Mouse (Mus musculus) inflammation-experienced regulatory T-cells, adult 6 months (primary cell): ENCODE results near the gene Agmat. TPM values are rescaled to one million over a fixed set of nuclear protein-coding genes. Genes with fewer than 3 reads are reported as not detected.

Experiments used
- ATAC-seq: one replicate; pipeline ENCODE4 v1.8.0; 2017
- polyA plus RNA-seq, 3 experiments: library from polyadenylated mRNA; unstranded; fragments of 100-300 nt; shearing (Covaris generic); gene quantifications; one replicate each; pipeline ENCODE4 v1.2.1; 2017

Agmat gene
- polyA plus RNA-seq, 3 experiments from 2014 or later = not detected

GRCm38 (mm10) chr4:141781201-141781985 lies 34.9 kb downstream of the Agmat start:
- ATAC-seq = no peak

- no peak for ATAC-seq
Observed at GRCm38 (mm10) chr4:141784835-141785234, 38.4 kb downstream of the Agmat start.

GRCm38 (mm10) chr4:141786141-141786540 lies 39.7 kb downstream of the Agmat start:
- no peak for ATAC-seq

DNA sequence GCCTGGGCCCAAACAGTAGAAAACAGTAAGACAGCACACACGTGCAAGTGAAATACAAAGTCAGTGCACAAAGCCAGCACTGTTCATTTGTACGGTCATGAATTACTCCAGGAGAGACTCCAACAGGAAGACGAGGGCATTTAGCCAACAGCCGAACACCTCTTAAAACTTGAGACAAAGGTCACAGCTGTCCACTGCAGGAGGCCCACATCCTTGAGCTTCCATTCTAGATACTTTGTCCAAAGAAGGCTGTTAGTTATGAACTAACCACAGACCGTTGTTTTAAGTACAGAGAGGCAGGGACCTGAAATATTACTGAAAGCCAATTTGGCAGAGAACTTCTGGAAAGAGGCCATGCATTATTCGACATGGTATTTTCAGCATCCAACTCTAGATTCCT lies 40.6 kb downstream of the Agmat start:
- ATAC-seq = no peak

DNA sequence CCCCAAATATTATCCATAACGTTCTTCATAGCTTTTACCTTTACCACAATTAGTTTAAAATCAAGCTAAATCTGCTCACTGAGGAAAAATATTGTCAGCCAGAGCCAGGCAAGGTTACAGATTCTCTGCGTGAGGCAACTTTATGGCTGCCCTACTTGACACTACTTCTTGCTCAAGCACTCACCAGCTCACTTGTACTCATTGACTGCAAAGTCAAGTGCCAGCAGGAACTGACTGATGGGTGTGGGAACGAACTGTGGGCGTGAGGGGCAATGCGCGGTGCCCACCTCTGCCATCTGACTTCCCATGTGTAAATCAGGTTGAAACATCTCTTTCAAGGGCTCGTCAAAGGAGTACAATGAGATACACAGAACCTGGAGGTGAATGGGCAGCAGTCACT lies 41.0 kb downstream of the Agmat start:
- no peak for ATAC-seq

- no peak for ATAC-seq
Observed at GRCm38 (mm10) chr4:141789564-141790218, 43.2 kb downstream of the Agmat start.

GRCm38 (mm10) chr4:141790524-141790990 lies 44.1 kb downstream of the Agmat start, which contains the start of gene Dnajc16:
Gene Dnajc16 (minus strand): TSS chr4:141790931.
- peak; percentile 83 for ATAC-seq

DNA sequence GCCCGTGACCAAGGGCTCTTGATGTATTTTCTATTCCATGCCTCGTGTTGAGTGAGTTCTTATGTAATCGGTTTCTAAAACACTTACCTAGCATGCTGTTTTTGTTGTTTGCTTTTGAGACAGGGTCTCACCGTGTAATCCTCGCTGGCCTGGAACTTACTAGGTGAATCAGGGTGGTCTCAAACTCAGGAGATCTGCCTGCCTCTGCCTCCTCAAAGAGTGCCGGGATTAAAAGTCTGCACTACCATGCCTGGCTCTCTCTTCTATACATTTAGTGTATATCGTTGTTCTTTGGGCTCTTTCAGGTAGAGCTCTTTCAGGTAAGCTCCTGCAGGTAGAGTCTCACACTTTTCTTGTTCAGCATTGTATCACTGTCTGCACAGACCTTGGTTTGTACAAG lies 45.0 kb downstream of the Agmat start:
- no peak for ATAC-seq

GRCm38 (mm10) chr4:141791951-141792350 lies 45.5 kb downstream of the Agmat start:
- ATAC-seq = no peak

GRCm38 (mm10) chr4:141792554-141793281 lies 46.2 kb downstream of the Agmat start:
- peak; percentile 1 for ATAC-seq

DNA sequence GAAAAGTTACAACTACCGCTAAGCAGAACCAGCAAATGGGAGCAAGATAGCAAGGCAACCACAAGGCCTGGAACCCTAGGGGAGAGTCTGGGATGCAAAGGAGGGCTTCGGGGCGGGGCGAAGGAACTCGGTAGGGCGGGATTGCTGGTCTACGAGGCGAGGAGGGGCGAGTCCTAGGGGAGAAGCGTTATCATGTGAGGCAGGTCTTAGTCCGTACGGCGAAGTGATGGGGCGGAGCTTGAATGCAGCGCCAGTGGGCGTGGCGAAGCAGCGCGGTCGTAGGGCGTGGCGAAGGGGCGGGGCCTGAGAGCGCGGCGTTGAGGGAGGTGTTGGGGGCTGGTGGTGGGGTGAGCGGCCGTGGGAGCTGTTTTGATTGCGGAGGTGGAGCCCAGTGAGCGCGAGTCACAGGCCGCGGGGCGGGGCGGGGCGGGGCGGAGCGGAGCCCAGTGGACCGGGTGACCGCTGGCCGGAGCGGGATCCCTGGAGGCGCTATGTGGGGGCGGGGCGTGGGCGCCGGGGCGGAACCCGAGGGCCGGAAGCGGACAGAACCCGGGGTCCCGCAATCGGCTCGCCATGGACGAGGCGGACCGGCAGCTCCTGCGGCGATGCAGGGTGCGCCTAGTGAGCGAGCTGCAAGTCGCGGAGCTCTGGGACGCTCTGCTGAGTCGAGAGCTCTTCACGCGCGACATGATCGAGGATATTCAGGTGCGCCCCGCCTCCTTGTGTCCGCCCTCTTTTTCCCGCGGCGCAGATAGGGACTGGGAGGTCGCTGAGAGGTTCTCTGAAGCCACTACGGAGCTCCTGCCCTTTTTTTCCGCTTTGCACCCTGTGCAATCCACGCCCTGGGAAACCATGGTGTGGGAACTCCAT lies 47.0 kb downstream of the Agmat start, which contains the start of gene Casp9:
Gene Casp9, plus strand, starts transcription at position 331 of the 870 bp plus-strand sequence.
- ATAC-seq = peak; percentile 73

DNA sequence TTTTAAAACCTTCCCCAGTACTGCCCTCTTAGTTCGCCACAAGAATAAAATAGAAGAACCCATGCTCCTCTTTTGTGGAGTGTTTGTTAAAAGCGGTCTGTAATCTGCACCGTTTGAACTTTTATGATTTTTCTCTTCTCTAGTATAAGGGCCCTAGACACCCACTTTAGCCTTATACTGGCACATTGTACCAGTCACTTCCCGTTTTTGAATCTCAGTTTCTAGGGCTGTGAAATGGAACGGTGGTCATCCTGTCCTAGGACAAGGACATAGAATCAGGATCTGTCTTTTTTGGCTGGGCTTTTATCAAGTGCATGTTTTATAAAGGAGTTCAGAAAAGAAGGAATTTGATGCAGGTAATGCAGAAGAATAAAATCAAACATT lies 47.7 kb downstream of the Agmat start:
- no peak for ATAC-seq

GRCm38 (mm10) chr4:141796356-141796755 lies 49.9 kb downstream of the Agmat start:
- ATAC-seq = no peak

DNA sequence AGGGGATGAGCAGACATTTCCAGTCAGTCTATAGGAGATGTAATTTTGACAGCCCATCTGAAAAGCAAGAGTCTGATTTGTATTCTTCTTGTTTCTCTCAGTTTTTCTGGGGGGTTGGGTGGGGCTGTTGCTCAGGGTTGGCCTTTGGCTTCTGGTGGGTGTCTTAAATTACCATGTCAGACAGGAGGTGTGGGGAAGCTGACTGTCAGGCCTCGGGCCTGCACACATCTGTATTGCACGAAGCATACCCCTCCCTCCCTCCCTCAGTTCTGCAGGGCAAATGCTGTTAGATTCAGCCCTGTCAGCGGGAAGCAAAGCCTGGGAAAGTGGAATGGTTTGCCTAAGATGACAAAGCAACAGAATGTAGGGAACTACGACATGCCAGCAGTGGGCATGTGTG lies 50.5 kb downstream of the Agmat start:
- no peak for ATAC-seq

DNA sequence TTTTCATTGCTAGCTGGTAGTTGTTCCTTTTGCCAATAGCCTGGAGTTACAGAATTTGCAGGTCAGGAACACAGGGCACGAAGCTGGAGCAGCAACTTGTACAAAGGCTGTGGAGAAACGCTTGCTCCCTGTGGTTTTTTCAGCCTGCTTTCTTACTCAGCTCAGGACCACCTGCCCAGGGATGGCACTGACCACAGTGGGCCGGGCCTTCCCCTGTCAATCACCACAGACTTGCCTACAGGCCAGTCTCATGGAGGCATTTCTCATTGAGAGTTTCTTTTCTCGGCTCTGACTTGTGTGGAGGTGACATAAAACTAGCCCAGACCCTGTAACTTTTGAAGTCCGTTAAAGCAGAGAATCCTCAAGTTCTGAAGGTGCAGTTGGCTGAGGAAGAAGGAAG lies 51.1 kb downstream of the Agmat start:
- ATAC-seq = no peak

DNA sequence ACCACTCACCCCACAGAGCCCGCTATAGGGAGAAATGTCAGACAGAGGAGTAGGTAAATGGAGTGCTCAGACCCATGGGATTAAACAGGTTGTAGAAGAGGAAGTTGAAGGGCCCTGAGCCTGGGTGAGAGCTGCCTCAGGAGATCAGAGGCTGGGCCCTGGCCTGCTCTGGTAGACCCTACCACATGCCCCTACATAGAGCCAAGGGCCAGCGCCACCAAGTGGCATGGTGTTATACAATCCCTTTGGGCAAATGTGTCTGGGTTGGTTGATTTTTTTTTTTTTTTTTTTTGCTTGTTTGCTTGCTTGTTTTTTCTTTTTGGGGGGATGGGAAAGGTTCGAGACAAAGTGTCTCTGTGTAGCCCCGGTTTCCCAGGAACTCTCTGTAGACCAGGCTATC lies 57.6 kb downstream of the Agmat start:
- no peak for ATAC-seq

DNA sequence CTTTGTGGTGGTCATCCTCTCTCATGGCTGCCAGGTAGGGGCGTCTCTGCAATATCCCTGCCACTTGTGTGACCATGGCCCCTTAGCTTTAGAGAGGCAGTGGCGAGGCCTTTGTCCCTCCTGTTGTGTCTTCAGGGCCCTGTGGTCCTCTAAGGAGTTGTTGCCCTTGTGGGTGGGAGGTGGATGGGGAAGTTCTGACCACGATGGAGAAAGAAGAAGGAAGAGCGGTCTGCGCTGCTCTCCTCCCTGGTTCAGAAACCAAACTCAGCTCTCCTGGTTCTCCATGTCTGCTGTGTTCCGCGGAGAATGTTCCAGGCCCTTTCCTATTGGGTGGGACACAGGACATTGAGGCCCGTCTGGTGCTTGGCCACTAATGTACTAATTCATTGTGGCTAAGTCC lies 59.4 kb downstream of the Agmat start:
- no peak for ATAC-seq

Other genes with a start within 250 kb of the Agmat start
- 10 to 100 TPM in 2 of 3 experiments, 1 to 10 TPM in 1; 8.6 to 17.1 (median 14.3) TPM for gene Spen, start 208.1 kb upstream of the Agmat start, polyA plus RNA-seq
- under 1 TPM in 1 of 3 experiments, not detected in 2; 0.43 TPM for gene Fblim1, start 140.6 kb upstream of the Agmat start, polyA plus RNA-seq
- gene Tmem82, start 128.0 kb upstream of the Agmat start, polyA plus RNA-seq = under 1 TPM in 1 of 3 experiments, not detected in 2; 0.78 TPM
- under 1 TPM in 1 of 3 experiments, not detected in 2; 0.13 TPM for gene Slc25a34, start 122.9 kb upstream of the Agmat start, polyA plus RNA-seq
- 1 to 10 TPM; 3.6 to 4.5 (median 4.2) TPM for gene Plekhm2, start 81.8 kb upstream of the Agmat start, polyA plus RNA-seq
- not detected for gene Rsc1a1, start 61.1 kb upstream of the Agmat start, polyA plus RNA-seq
- 10 to 100 TPM; 14.6 to 17.1 (median 16.9) TPM for gene Ddi2, start 23.3 kb upstream of the Agmat start, polyA plus RNA-seq
- 1 to 10 TPM; 3.0 to 3.7 (median 3.6) TPM for gene Dnajc16, start 44.3 kb downstream of the Agmat start, polyA plus RNA-seq
- 10 to 100 TPM in 1 of 3 experiments, 1 to 10 TPM in 2; 6.9 to 10.9 (median 6.9) TPM for gene Casp9, start 46.9 kb downstream of the Agmat start, polyA plus RNA-seq
- not detected for gene Cela2a, start 79.5 kb downstream of the Agmat start, polyA plus RNA-seq
- not detected for gene Ctrc, start 99.7 kb downstream of the Agmat start, polyA plus RNA-seq
- gene Efhd2, start 128.2 kb downstream of the Agmat start, polyA plus RNA-seq = 10 to 100 TPM; 26.9 to 64.6 (median 28.4) TPM